Mouse (Mus musculus): ENCODE results near the gene Gtpbp1. TPM values are rescaled to one million over a fixed set of nuclear protein-coding genes. Genes with fewer than 3 reads are reported as not detected.

Gene Gtpbp1
- 10 to 100 TPM; 86.6 to 97.8 TPM for total RNA-seq (2023)

DNA sequence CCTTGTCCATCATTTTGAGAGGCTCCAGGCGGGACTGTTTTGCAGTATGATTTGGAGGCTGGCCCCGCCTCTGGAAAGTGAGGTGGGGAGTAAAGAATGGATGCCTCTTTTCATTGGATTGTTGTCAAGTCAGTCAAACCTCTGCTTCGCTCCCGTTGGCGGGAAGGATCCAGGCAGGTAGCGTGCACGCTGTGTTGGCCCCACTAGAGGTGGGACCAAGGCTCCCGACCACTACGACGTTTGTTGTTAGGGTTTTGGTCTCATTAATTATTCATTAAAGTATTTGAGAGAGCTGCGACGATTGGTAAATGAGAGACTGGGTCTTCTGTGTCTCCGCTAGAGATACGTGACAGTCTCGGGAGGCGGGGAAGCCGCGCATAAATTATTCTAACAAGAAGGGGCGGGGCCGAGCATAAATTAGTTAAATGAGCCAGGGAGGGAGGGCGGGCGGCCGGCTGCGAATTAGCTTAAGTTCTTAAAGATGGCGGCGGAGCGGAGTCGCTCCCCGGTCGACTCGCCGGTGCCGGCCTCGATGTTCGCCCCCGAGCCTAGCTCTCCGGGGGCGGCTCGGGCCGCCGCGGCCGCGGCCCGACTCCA is at the start of gene Gtpbp1:
Gene Gtpbp1, plus strand, starts transcription at position 420 of the 597 bp plus-strand sequence.

DNA sequence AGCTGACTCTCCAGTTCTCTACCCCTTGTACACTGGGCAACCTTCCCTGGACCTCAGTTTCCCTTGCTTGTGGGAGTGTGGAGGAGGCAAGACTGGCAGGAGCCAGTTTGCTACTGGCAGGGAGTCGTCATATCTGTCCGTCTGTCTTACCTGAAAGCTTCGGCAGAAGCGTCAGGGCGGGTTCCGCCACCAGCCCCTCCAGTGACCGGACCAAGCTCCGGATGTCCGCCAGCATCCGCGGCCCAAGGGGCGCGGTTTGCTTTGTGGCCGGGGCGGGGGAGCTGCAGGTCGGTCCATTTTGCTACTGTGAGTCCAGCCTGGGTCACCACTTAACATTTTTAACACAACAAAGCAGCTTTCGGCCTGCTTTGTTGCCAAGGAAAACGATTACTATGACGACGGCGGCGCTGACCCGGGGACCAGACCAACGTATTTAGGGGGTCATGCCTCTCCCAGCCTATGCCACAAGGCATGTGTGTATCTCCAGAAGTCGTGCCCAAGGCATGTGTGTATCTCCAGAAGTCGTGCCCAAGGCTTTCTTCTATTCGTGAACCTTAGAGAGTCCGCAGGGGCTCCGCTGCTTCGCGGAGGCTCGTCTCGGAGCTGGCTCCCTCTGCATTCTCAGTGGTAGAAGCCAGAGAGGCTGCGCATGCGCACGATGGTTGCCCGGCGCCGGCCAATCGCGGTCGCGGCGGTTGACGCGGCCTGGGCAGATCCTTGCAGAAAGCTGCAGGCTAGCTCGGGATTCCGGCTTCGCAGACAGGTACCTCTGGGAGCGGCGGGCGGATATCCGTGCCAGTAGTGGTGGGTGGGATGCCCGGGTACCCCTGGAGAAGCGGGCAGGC is 31.9 kb upstream of the Gtpbp1 start, which contains the start of the genes Fam227a and Cby1:
Gene Fam227a, minus strand, starts transcription at position 426 of the 845 bp plus-strand sequence.
Gene Cby1, plus strand, starts transcription at position 669 of the 845 bp plus-strand sequence.

GRCm38 (mm10) chr15:79670249-79670971 is 20.2 kb upstream of the Gtpbp1 start, which contains the start of gene Tomm22:
TSS of gene Tomm22 (plus strand) at chr15:79670861.

GRCm38 (mm10) chr15:79687646-79688267 is 2.9 kb upstream of the Gtpbp1 start, which contains the start of gene Josd1:
TSS of gene Josd1 (minus strand) at chr15:79687919.

DNA sequence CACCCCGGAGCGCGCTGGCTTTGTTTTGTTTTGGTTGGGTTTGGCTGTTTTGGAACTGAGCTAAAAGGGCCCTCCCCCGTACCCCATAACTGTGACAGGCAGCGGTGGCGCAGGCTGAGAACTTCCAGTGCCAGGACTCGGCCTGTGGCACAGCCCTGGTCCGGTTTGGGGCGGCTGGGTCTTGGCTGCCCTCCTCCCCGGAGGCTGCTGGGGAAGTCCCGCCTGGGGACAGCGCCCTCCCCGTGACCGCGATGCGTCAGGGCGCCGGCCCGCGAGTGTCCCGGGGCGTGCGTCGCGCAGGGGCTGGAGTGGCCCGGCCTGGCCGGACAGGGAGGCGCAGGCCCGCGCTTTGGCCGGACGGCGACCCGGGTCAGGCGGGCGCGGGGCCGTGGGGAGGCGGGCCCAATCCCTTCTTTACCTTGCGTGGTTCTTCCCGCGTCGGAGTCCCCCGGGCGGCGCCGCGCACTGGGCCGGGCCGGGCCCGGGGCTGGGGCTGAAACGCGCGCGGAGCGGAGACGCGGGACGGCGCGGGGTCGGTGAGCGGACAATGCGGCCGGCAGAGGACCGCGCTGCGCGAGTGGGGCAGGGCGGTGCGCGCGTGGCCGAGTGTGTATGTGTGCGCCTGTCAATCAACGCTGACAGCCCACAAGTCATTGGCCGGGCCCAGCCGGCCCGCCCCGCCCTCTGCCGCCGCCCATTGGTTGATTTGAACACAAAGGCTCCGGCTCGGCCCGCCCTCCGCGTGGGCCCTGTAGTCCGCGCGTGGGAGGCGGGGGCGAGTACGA is 51.5 kb downstream of the Gtpbp1 start, which contains the start of gene Sun2:
Gene Sun2, minus strand, starts transcription at position 616 of the 785 bp plus-strand sequence.

Other genes starting within 250 kb of the Gtpbp1 start
- 10 to 100 TPM; 69.8 to 90.0 TPM for gene Csnk1e, start 235.3 kb upstream of the Gtpbp1 start, total RNA-seq (2023)
- not detected for gene Kcnj4, start 185.6 kb upstream of the Gtpbp1 start, total RNA-seq (2023)
- gene Kdelr3, start 174.4 kb upstream of the Gtpbp1 start, total RNA-seq (2023), result under 1 TPM in 1 of 2 experiments, not detected in 1; 0.72 TPM
- 100 to 1,000 TPM; 166 to 169 TPM for gene Ddx17, start 144.1 kb upstream of the Gtpbp1 start, total RNA-seq (2023)
- 1 to 10 TPM; 2.0 to 2.7 TPM for gene Dmc1, start 85.7 kb upstream of the Gtpbp1 start, total RNA-seq (2023)
- 1 to 10 TPM; 2.1 to 4.1 TPM for gene Fam227a, start 31.9 kb upstream of the Gtpbp1 start, total RNA-seq (2023)
- 10 to 100 TPM; 23.4 to 26.9 TPM for gene Cby1, start 31.6 kb upstream of the Gtpbp1 start, total RNA-seq (2023)
- 10 to 100 TPM; 91.1 to 98.5 TPM for gene Tomm22, start 20.0 kb upstream of the Gtpbp1 start, total RNA-seq (2023)
- gene Josd1, start 2.9 kb upstream of the Gtpbp1 start, total RNA-seq (2023), result 10 to 100 TPM; 21.3 to 22.0 TPM
- gene Sun2, start 51.7 kb downstream of the Gtpbp1 start, total RNA-seq (2023), result 100 to 1,000 TPM; 537 to 557 TPM
- 1 to 10 TPM; 8.2 to 9.7 TPM for gene Dnal4, start 87.0 kb downstream of the Gtpbp1 start, total RNA-seq (2023)
- gene Nptxr, start 113.9 kb downstream of the Gtpbp1 start, total RNA-seq (2023), result under 1 TPM; 0.13 to 0.20 TPM
- gene Npcd, start 143.4 kb downstream of the Gtpbp1 start, total RNA-seq (2023), result under 1 TPM in 1 of 2 experiments, not detected in 1; 0.71 TPM
- gene Cbx6, start 143.8 kb downstream of the Gtpbp1 start, total RNA-seq (2023), result 1 to 10 TPM; 6.3 to 8.4 TPM
- 10 to 100 TPM; 57.1 to 72.6 TPM for gene Apobec3, start 200.8 kb downstream of the Gtpbp1 start, total RNA-seq (2023)